Mouse (Mus musculus) granulocyte monocyte progenitor cell, adult 5-6 weeks (primary cell): ENCODE data around the gene Optc. TPM values are rescaled to one million over a fixed set of nuclear protein-coding genes. Genes with fewer than 3 reads are reported as not detected.

Source experiments
- ATAC-seq: replicated peaks from 2 replicates; pipeline ENCODE4 v1.8.0; 2016; ENCODE audit warnings: mild to moderate bottlenecking, moderate TSS enrichment, inconsistent platforms; ENCODE audit not compliant: poor library complexity, severe bottlenecking
- total RNA-seq, 2 experiments: library from RNA; stranded (forward) in 1 of 2; stranded (reverse) in 1 of 2; fragments of 200-712, 200-1000 nt in 1 of 2; fragments of >200 nt in 1 of 2; fragmentation: Nextera tagmentation in 1 of 2; gene quantifications; 2 replicates each; pipeline ENCODE4 v1.2.3; 2014 to 2017

Gene Optc
- total RNA-seq (2014; fragmentation: Nextera tagmentation) (1.2 TPM in 1 of 2 replicates, not detected in the other), total RNA-seq (2017) (not detected in 2 replicates)

DNA sequence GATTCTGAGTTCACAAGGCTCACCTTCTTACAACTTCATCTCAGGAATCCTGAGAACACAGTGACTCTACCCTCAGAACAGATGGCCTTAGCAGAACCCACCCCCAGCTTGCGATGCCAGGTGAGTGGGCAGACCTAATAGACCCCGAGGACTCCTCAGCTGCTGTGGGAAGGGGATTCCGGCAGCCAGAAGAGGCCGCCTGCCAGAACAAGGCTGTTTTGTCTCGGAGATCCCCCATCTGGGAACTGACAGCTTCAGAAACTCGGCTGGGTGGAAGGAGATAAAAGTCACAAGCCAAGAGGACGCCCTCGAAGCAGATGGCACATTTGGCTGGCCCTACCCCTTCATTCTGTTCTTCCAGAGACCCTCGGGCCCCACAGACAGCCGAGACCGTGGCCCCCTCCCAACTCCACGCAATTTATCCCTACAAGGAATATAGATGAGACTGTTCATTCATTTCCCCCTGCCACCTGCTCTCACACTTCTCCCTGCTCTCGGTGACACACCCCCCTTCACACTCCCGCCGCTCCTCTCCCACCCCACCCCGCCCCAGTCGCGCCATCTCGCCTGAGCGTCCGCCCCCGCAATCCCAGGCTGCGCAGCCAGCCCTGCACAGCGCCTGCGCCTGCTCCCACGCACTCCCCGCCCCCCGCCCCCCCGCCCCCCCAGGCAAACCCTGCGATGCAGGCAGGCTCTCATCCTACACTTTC, at the start of gene Optc:
Gene Optc (minus strand): TSS at position 51 of the 710 bp plus-strand sequence.
- no peak; the same call in 1 of the 2 replicates for ATAC-seq

DNA sequence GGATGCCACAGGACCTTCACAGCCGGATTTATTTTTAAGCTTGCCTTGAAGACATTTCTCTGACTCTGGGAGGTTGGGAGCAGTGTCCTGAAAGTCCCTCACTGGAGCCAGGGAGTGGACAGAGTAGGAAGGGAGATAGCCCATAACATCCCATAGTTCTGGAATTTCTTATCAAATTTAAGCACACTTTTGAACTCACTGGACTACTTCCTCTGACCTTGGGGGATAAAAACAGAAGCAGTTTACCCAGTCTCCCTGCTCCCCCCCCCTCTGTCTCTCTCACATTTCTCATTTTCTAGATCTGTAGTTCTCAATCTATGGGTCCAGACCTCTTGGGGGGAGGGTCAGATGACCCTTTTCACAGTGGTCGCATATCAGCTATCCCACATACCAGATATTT, 46.2 kb upstream of the Optc start:
- ATAC-seq: no peak

DNA sequence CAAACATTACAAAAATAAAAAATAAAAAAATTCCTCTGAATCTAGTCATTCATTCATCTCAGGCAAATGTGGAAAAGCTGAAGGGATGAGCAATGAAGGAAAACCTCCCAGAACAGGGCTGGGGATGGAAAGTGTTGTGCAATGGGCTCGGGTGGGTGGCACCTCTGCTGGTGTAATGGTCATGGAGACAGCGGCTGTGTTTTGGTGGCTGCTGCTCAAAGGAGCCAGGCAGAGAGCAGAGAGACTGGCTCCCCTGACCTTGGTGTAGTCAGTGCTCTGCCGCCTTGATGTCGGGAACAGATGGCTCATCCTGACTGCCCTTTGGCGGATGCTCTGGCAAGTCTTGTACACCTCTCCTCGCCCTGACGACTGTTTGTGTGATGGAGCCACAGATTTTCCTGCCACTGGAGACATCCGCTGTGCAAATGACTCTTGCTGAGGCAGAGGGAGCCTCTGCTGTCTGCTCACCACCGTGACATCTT, 45.5 kb upstream of the Optc start:
- ATAC-seq: no peak

DNA sequence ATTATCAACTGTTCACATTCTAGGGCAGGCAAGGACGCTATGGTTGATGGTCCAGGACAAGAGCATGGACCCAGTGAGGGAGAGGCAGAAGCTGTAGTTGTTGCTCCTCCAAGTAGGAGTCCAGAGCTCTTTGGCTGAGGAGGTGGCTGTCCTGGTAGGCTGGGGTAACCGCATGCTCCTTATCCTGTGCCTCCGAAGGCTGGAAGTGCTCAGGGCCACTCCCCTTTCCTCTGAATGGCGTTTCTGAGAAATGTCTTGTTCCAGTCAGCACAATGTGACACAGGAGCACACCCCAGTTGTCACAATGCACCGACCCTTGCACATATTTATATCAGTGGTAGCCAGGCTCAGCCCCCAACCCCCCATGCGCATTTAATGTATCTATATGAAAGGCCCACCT, 43.8 kb upstream of the Optc start:
- ATAC-seq: no peak

DNA sequence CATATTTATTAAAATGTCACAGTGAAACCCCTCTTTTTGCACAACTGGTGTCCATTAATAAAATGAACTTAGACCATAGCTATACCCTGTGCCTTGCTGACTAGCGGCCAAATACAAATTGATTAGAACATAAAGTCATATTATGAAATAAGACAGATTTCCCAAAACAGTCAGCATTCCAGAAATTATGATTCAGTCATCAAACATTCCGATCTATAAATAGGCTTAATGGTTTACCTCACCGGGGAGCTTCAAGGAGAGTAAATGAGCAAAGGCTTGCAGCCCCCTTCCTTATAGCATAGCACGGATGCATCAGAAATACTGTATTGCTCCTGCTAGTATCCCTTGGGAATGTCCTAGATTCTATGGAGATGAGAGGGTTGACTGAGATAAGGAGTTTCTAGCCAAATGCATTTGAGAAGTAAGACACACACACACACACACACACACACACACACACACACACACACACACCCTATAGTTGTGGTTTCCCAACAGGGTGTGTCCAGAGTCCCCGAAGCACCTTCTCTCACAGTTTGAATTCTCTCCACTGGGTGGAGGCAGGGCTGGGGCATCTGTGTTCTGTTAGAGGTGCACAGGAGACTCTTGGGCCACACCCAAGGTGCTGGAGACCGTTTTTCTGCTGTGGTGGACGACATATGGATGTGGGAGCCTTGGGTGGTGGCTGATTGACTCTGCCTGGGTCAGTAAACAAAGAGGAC, 42.4 kb upstream of the Optc start:
- ATAC-seq: no peak

DNA sequence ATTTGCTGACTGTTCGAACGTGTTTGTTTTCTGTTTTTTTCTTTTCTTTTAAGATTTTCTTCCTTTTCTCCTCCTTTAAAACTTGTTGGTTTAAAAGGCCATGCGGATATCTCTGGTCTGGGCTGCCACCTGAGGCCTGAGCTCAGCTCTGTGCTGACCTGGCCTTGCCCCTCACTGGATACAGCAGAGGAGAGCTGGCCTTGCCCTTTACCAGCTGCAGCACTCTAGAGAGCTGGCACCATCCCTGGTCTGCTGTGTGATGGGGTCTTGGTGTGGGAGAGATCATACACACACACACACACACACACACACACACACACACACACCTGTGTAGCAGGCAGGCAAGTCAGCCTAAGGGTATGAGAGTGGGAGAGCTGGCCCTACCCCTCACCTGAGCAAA, 37.3 kb upstream of the Optc start:
- ATAC-seq: no peak

DNA sequence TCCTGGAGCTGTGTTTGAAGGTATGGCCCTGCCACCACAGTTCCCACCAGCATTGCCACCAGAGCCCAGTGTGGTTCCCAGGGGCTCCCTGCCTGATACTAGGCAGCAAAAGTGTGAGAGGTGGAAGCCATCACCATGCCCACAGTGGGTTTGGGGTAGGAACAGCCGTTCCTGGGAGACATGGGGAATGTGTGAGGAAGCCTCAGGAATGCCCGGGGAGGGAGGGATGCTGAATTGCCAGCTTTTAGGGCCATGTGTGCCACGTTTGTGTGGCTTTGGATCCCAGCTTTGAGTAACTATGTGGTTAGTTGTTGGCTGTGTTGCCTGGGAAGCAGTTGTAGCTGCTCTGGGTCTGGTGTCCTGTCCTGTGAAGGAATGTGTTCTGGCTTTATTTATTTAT, 34.1 kb upstream of the Optc start:
- no peak for ATAC-seq

DNA sequence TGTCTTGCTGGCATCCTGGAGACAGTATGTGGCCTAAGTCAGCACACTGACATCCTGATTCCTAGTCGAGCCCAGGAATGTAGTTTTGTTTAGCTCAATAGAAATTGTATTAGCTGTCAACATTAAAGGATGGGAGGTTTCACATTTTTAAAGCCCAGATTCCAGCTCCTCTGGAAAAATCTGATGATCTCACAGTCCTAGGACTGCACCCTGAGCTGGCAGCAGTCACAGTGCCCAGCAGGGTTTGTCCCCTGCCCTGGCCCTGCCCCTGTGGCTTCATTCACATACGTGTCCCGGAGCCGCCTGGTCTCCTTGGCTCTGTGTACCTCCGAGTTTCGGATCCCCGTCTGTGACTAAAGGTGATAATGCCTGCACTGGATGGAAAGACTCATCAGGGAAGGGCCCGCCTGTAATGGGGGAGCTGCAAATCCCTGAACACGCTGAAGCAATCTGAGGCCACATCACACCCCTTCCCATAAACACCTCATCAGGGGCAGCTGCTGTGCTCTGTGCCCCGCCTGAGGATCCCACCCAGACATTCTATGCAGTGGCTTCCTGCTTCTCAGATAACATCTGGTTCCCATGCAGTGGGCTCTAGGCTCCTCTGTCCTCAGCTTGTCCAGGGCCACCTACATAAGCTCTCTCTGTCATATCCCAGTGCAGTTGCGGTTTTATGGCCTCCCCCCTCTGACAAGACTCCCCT, 33.5 kb upstream of the Optc start:
- ATAC-seq: no peak

DNA sequence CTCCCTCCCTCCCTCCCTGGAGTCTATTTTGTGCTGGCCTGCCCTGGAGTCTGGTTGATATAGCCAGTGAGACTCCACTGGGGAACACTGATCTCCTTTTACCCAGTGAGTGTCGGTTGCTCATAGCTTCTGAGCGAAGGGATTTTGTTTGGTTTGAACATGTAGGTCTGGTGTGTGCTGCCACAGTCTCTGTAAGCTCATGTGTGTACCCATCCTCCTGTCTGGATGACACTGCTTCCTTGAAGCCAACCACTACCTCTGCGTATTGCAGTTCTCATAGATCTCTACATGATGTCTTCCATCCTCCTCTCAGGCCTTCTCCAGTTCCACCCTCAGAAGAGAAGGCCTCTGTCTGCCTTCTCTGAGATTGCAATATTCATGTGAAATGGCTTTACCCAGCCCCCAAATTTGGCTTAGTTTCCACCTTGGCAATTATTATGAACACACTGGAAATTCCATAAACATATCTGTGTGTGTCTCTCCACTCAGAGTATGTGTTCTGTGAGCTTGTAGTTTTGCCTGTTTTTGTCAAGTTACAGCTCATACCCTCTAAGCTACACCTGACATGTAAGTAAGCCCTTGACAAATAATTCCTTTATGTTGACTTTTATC, 32.8 kb upstream of the Optc start:
- no peak for ATAC-seq

DNA sequence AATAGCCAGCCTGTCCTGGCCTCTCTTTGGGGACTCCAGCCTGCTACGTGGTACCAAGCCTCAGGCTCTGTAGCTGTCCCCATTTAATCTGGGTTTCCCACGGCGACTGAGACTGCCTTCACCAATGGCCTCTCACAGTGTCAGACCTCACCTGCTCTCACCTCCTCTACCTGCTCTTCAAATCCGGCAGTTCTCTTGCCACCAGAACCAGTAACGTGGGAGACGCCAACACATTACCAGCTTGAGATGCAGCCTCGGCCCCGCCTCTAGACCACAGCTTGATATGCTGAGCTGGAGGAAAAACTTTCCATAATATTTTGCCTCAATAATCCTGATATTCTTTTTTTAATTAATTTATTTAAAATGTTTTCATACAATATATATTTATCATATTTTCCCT, 31.9 kb upstream of the Optc start:
- no peak for ATAC-seq

DNA sequence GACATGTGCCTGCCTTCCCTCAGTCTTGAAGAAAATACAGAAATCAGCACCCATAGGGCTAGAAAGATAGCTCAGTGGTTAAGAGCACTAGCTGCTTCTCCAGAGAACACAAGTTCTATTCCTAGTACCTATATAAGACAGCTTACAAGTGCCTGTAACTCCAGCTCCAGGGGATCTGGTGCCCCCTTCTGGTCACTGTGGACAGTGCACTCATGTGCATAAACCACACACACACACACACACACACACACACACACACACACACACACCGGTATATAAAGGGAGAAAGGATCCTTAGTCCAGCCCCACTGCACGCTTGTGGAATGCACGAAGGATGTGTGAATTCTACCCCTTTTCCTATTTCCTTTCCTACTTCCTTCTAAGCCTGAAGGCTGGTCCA, 28.4 kb upstream of the Optc start:
- ATAC-seq: no peak

DNA sequence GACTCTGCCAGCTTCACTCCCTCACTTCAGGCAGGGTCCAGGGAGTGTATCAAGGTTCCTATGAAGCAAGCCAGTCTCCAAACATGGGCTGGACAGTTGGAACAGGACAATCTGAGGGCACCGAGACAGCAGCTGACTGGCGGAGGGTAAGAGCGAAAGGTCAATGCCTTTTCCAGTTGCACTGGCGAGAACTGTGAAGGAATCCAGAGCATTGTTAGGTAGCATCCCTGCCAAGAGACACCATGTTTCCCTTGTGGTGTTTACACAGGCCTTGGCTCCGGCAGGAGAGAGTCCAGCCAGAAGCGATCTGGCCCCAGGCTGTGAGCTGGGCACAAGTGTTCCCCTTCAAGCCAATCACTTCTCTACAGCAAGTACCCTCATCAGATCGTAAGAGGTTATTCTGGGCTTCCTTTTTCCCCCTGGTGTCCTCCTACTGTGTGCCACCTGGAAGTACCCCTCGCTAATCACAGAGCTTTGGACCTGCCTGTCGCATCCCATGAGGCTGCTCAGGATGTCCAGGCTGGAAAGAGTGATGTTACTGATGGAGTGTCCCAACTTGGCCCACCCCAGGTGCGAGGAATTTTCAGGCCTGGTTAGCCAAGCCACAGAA, 26.7 kb upstream of the Optc start:
- ATAC-seq: no peak

DNA sequence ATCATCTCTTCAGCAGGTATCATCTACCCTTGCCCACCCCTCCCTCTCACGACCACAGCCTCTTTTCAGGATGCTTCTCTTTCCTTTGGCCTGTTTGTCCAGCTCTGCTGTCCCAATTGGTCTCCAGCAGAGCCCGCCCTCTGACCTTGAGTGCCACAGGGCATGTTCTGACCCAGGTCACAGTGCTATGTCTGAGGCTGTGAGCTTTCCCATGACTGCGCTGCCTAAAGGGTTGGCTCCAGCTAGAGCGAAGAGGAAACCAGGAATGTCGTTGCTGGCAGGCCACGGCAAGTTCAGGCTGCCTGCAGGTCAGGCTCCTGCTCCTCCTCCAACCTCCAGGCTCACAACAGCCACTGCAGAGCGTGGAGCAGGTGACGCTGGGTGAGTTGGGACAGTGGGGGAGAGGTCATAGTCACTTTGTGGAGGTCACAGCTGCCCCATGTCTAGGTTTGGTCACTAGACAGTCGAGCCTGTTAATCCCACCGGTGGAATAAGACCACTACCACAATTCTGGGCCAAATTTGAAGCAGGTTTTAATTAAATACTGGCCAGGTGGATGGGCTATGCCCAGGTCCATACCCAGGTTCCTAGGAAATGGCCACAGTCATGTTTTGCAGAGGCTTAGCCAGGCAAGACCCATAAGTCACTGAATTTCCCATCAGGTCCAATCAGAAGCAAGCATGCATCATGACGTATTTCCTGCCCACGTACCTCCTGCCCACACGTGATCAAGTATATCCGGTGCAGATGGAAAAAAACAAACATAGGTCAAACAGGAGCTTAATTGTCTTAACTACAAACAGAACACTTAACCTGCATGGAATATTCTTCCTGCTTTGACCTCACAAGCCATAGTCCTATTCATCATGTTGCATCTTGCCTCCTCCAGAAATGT, 25.7 kb upstream of the Optc start:
- ATAC-seq: no peak

DNA sequence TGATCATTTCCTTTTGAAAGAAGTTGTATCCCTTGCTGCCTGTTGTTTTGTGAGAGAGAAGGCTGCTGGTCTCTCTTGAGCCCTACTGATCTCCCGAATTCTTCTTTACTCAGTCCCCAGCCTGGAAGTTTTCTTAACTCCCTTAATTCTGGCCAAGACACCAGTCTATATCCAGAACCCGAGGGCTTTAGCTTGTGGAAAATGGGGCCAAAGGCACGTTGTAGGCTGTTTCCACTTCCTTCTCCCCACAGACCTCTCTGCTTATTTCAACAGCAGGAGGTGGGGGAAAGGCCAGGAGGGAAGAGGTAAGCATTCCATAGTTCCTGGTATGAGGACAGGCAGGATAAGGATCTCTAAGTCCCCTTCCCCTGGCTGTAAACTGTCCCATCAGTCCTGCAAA, 22.2 kb upstream of the Optc start:
- ATAC-seq: no peak

DNA sequence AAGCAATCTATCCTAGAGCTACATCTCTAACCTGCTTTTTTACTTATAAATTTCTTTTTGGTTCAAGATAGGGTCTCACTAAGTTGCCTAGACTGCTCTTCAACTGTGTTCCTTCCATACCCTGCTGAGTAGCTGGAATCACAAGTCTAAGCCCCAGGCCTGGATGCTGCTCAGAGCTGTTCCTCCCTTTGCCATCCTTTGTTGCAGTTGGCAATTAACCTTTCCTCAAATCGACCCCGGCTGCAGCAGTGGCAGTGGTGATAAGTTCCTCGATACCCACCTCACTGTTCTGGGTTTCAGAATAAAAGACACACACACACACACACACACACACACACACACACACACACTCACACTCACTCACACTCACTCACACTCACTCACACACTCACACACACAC, 17.4 kb upstream of the Optc start:
- ATAC-seq: no peak

DNA sequence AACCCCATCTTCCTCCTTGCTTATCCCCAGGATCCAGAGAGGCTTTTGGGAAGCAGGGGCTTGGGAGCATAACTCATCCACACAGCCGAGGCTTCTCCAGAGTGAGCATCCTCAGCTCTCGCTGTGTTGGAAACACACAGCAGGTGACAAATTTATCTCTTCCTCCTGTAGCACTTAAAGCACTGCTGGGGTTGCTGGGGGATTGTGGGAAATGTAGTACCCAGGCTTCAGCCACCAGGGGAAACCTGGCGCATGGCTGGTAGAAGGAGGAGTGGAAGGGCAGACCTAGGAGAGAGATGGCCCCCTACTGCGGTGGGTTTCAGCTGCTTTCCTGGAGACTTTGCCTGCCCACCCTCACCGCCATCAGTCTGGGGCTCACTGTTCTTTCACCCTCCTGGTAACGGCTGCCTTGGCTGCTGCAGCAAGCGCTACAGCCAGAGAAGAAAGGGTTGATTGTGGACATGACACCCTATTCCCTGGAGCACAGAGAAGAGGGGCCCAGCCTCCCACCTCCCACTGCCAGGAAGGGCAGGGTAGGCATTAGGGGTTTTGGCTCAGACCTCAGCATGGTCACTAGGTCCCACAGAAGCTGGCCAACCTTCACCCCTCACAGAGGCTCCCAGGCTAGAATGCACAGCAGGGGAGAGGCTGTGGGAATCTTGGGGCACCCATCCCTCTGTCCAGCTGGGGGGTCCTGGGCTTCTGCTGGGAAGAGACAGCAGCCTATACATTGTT, 16.5 kb upstream of the Optc start:
- no peak; the same call in 1 of the 2 replicates for ATAC-seq

DNA sequence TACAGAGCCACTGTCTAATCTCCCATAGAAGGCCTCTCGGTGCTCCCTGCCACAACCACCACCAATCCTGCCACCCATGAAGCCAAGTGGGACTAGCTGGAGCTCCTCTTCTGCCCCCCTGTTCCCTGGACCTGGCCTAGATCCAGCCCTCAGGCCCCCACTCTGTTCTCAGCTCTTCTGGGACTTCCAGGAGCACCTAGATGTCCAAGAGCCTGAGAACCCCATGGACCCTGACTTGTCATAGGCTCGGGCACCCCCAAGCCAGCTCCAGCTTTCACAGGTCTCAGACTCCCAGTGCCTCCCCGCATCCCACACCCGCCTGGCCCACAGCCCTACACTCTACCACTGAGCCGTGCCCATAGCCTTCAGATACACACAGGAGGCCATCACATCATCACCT, 15.3 kb upstream of the Optc start:
- no peak for ATAC-seq

DNA sequence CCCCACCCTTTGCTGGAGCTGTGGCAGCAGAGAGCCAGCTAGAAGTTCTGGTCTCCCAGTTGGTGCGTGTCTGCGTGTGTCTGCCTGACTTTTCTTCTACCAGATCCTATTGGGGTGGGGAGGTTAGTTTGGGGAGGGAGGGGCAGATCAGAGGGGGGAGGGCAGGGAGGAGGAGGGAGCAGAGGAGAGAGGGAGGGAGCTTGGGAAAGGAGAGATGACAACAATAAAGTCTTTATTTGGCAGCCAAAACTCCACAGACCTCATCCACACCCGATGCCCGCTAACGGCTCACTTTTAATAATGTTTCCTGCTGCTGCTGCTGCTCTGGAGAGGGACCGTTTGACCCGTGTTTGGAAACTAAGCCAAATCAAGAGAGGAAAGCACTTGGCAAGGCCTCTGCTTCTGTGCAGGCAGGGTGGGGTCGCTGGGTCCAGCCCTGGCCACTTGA, 13.5 kb upstream of the Optc start, which contains the start of gene Prelp:
Gene Prelp (minus strand): TSS at position 111 of the 448 bp plus-strand sequence.
- ATAC-seq: no peak

DNA sequence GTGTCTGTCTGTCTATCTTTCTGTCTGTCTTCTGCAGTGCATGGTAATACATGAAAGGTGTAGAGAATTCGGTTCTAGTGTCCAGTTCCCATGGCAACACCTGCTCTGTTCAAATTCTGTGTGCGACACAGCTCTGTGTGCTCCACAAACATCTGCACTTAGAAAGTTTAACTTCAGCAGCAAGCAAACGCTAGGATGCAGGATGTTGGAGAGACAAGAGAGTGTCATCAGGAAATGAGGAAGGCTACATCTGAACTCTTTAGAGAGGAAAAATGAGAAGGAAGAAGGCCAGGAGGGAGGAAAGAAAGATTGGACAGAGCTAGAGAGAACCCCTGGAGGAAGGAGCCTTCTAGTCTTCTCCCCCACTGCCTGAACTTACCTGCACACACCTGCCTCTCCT, 13.1 kb upstream of the Optc start:
- ATAC-seq: no peak
